Mouse (Mus musculus): ENCODE results near the gene Ankrd26.
"Not testable (repeated sequence)": the region's sequence is repeated elsewhere in the genome, so short reads cannot be mapped to it uniquely, and the experiment has no call there.

Ankrd26 gene

DNA sequence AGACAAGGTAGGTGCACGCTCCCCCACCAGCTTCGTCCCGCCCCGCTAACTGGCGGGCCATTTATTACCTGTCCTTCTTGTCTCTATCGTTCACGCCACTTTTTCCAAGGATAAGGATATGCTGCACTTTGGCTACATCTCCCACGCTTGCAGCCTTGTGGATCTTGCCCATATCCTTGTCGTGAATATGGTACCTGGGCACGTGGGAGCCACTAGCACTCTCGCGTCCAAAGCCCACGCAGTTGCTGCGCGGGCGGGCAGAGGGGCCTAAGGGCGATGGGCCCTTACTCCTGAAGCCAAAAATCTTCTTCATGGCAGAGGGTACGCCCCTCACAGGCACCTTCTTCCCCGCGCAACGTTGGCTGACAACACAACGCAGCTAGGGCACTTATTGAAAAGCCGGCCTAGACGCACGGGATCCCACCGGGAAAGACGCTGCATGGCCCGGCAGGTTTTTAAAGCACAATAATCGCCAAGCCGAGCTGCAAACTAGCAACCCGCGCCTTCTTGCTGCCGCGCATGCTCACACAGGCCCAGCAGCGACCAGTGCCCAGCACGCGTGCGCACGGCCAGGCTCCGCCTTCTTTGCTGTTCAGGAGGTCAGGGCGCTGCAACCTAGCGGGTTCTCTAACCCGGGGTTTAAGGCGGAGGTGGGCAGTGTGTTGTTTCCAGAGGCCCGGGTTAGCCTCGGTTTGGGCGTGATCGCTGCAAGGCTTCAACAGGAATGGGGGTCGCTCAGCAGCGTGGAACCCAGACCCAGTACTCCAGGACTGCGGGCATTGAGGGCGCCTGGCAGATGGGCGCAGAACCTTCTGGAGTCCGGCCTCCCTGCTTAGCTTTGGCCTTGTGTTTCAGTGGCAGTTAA lies at the start of gene Ankrd26:
TSS of gene Ankrd26 (minus strand) at position 482 of the 865 bp plus-strand sequence.
- peak; percentile 92 for DNase-seq (ENCODE audit: low spot score)

DNA sequence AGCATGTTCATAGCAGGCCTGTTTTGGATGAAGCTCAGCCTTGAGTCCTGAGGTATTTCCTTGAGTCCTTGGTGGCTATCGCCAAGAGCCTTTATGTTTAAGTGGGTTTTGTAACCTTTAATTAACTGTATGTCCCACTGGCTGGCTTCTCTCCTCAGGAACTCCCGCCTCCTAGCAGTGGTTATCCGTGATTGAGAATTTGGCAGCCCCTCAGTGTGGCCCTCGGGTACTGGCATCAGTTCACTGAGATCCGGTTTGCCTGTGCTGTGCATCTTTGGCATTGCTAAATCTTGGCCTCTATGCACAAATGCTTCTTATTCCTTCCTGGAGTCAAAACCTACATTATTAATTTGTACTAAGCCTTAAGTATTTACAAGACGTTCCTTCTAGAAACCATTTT lies 46.9 kb upstream of the Ankrd26 start:
- DNase-seq (ENCODE audit: low spot score) = no peak

DNA sequence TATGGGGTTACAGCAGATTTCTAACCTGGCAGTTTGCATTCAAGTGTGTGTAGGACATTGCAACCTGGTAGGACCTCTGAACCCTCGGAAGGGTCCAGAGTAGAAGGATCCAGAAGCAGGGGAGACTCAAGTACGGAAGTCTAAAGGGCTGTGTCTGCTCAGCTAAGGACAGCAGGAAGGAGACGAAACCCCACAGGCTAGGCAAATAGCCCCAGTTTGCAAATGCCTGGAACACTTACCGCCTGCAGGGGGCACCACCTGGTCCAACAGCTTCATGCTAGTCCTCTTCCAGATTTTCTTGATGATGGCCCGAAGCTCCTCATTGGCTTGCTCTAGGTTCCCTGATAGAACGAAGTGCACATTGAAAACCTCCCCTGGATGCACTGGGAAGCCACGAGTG lies 43.9 kb upstream of the Ankrd26 start:
- no peak for DNase-seq (ENCODE audit: low spot score)

DNA sequence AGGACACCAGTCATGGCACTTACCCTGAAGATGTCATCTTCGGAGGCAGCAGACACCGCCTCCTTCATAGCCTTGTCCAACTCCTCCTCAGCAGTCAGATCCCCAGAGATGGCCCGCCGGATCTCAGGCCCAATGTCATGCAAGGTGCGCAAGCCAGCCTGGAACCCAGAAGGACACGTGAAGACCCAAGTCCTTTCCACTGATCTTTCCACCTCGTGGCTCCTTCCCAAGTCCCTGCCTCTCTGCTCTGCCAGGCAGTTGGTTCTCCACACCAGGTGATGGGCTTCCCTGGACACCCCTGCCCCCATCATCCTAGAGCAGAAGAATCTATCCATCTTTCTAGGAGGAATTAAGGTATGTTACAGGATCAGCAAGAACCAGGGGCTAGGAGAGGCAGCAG lies 41.8 kb upstream of the Ankrd26 start:
- DNase-seq (ENCODE audit: low spot score) = no peak

DNA sequence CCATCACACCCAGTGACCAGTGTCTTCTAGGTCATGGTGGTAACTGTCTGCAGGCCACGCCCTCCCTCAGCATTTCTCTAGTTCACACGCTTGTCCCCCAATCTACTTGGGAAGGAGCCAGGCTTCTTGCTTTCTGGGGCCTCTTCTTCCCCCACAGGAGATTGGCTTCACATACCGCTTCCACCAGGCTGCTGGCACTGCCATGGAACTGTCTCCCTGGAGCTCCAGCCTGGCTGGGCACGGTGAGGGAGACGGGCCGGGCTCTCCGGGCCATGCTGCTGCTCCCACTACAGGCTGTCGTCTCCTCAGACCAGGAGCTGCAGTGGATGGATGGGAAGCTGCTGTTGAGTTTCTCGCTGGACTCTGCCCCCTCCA lies 33.6 kb upstream of the Ankrd26 start:
- DNase-seq (ENCODE audit: low spot score) = no peak

DNA sequence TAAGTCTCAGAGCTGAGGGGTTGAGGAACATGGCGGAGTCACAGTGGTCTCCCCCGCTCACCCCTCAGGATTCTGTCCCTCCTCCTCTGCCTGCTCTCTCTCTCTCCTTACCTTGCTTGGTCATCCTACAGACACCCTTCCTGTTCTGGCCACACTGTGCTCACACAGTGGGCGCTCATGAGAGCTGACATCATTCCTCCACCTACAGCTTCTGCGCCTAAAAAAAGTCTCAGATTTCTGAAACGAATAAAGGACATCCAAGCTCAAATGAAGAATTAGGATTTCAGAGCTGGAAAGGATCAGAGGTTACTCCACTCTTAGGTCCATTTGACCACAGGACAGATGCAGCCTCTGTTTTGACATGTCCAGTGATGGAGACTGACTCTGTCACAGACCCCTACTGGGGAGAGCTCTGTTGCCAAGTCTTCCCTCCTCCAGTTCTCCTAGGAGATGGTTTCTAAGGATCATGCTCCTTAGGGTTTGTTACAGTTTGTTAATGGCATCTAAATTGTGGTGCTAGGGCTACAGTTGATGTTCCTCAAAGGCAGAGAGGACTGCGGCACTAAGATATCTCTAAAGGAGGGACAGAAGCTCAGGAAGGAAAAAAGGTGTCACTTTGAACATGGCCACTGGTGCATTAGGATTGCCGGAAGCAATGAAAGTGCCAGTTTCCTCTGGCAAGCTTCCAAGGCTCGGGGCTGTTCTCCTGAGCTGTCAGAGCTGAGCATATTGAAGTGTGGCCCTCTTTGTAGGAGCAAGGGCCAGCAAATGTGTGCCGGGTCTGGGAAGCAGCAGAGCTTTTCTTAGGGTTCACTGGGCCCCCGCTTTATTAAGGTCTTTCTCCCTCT lies 33.0 kb upstream of the Ankrd26 start:
- no peak for DNase-seq (ENCODE audit: low spot score)

DNA sequence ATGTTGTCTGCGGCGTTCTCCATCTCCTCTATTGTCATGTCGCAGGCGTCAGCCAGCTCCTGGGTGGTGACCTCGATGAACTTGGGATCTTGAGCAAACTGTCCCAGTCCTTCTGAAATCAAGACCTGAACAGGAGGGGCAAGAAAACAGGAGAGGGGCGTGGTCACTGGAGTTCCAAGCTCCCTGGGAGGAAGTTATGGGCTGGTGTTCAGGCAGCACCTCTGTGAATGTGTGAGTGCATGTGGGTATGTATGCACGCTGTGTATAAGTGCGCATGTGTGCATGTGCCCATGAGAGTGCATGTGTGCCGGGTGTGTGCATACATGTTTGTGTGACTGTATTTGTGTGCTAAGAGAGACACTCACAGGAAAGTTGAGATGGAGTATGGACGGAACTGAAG lies 32.0 kb upstream of the Ankrd26 start:
- DNase-seq (ENCODE audit: low spot score) = no peak

DNA sequence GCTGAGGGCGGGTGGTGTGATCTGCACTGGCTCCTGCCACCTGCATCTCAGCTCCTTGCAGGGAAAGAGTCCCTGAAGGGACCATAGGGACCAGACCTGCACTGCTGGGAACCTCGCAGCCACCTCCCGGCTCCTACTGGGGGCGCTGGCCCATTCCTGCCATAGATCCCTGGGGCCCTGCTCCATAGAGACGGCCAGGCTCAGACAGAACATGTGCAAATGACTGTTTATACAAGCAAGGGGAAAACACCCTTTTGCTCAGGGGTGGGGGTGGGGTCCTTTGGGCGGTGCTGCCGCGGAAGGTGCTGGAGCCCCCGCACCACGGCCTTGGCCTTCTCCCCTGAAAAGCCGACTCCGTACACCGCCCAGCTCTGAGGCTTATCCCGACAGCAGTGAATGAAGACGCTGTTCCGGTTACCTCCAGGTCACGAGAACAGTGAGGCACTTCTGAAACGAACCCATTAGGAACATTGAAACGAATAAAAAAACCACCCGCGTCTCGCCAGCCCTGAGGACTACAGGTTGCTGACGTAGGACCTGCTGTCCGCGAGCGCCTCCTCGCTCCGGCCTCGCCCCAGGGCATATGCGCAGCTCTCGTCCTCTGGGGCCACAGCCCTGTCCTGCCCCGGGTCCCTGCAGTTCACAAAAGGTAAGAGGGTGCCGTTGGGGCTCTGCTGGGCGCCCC lies 31.5 kb upstream of the Ankrd26 start:
- peak; percentile 40 for DNase-seq (ENCODE audit: low spot score)

DNA sequence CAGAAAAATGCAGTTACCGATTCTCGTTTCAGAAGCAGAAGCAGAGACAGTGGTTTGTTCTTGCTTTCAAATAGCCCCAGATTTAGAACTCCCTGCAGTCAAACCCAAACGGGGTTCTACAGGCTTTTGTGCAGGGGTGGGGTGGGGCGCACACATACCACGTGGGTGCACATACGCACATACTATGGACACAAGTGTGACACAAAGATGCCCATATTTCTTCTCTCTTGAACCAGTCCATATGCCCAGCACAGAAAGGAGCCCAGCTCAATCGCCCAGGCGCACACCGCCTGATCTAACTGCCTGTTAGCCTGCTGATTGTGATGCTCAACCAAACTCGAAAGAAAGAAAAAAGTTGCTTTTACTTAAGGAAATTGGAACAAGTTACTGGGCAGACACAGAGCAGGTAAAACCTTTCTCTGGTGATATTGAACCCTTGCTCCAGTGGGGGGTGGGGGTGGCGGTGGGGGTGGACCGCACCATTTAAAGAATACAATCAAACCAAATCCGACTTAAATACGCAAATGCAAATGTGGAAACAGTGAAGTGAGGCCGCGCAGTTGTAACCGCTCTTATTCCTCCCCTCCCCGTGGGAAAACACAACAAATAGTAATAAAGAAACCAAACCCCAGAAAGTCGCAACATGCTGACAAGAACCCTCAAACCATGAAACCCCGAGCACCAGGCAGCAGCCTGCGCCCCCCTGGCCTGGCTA lies 30.8 kb upstream of the Ankrd26 start:
- no peak for DNase-seq (ENCODE audit: low spot score)

DNA sequence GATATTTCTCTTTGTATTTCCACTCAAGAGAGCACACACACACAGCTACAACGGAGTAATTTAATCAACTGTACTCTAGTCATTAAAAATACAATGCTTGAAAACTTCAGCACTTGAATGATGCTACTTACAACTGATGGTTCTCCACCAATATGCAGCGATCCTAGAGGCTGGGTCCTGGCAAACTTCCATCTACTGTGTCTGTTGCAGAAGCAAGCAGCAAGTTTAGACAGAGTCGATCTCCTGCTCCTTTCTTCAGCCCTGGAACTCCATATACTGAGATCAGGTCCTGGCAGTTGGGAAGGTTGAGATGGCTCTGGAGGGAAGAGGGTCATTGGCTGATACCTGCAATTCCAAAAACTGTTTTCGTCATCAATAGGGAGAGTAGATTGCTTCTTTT lies 16.7 kb upstream of the Ankrd26 start:
- not testable (repeated sequence) for DNase-seq (ENCODE audit: low spot score)

DNA sequence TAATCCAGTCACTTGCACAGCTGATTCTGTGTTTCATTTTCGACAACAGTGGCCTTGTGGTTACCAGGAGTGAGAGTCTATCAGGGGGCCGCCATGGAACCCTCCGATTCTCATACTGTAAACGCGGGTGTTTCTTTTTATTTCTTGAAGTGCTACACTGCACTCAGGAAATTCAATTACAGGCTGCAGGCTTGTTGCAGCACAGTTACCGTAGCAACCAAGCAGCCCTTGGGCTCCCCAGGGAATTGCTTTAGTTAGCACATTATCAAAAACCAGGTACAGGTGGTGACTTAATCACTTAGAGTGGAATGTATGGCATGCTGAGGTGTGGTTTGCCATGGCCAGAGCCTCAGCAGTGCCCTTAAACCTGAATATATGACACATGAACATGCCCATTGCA lies 12.3 kb upstream of the Ankrd26 start:
- no peak for DNase-seq (ENCODE audit: low spot score)

DNA sequence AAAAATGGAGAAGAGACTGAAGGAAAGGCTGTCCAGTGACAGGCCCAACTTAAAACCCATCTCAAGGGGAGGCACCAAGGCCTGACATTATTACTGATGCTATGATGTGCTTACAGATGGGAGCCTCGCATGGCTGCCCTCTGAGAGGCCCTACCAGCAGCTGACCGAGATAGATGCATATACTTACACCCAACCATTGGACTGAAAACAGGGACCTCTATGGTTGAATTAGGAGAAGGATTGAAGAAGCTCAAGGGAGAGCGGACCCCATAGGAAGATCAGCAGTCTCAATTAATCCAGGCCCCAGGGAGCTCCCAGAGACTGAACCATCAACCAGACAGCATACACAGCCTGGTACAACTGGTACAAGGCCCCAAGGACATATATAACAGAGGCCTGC lies 5.8 kb upstream of the Ankrd26 start:
- no peak for DNase-seq (ENCODE audit: low spot score)

DNA sequence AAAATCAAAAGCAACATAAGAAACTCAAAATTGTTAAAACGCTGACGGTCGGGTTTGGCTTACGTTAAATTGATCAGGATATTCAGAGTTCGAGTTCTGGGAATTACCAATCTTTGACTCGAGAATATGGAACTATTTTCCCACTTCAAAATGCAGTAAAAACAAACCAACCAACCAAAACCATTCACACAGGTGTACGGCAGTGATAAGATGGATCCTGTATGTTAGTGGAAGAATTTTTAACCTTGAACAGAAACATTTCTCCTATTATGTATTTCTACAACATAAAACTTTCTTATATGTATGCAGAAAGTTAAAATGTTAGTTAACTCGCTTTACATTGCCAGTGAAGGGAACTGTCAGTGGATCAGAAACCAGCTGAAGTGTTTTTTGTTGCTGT lies 801 bp downstream of the Ankrd26 start:
- DNase-seq (ENCODE audit: low spot score) = no peak

DNA sequence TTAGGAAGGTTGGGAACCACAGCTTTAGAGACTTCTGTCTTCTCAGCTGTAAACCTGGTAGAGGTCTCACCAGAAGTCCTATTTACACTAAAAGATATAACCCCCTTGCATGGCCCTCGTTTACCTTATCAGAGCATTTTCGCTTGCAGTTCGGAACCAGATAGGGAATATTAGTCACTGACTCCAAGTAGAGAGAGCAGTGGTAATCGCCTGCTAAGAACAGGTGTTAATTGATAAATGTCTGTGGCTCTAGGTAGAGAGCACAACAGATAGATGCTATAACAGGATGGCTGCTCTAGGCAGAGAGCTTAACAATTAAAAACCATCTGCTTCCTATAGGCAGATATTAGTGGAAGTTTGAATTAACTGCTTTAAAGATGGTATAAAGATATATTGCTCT lies 23.4 kb downstream of the Ankrd26 start:
- no peak for DNase-seq (ENCODE audit: low spot score)

DNA sequence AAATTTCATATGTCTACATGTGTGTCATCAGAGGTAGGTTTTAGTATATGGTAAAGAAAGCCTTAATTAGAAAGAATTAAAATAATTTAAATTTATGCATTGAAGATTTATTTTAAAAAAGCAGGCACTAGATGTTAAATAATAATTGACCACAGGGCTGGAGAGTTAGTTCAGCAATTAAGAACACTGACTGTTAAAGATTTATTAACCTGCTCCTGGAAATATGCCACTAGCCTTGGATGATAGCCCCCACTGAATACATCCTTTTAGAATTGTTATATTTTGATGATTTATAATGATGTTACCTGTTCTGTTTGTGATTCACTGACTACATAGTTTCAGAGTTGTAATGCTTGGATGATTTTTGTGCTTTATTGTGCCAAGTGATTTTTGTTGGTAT lies 24.8 kb downstream of the Ankrd26 start:
- not testable (repeated sequence) for DNase-seq (ENCODE audit: low spot score)

DNA sequence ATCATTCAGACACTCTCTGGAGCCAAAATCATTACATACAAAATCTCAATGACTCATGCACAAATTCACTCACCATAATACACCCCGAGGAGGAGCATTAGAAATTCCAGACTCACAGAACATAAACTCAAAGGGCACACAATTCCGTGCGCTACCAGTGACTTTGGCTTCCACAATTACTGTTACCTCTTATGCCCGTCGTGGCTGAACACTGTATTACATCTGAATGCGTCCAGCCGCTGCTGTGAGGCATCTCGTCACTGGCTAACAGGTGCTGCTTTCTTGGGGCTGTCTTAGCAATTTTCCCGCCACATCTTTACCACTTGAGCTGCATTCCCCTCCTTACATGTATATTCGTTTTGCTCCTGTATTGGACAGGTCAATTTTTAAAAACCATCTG lies 26.7 kb downstream of the Ankrd26 start:
- no peak for DNase-seq (ENCODE audit: low spot score)

DNA sequence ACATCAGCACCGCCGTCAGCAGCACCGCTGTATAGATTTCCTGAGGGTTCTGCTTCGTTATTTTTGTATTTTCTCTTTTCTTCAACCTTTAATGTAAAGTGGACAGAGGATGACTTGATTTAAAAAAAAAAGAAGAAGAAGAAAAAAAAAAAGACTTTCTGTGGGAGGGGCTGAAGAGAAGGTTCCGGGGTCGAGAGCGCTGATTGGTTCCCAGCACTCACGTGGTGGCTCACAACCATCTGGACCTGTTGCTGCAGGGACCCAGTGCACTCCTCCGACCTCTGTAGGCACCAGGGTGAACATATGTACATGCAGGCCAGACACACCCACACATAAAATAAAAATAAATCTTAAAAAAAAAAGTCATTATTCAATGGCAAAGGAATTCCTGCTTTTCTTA lies 28.6 kb downstream of the Ankrd26 start:
- DNase-seq (ENCODE audit: low spot score) = peak; percentile 46

DNA sequence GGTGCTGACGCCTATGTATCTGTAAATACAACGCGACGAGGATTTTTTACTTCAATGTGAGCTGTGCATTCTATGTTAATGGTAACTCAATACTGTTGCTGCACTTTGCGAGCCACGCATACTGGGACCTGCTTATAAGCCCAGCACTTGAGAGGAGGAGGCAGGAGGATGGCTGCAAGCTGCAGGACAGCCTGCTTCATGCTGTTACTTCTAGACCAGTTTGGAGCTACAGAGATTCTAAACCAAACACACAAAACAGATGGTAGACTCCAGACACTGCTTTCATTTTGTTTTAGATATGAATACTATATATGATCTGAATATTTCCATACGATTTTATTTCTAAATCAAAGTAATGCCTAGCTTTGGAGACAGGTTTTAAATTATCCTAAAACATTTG lies 41.4 kb downstream of the Ankrd26 start:
- DNase-seq (ENCODE audit: low spot score) = no peak

DNA sequence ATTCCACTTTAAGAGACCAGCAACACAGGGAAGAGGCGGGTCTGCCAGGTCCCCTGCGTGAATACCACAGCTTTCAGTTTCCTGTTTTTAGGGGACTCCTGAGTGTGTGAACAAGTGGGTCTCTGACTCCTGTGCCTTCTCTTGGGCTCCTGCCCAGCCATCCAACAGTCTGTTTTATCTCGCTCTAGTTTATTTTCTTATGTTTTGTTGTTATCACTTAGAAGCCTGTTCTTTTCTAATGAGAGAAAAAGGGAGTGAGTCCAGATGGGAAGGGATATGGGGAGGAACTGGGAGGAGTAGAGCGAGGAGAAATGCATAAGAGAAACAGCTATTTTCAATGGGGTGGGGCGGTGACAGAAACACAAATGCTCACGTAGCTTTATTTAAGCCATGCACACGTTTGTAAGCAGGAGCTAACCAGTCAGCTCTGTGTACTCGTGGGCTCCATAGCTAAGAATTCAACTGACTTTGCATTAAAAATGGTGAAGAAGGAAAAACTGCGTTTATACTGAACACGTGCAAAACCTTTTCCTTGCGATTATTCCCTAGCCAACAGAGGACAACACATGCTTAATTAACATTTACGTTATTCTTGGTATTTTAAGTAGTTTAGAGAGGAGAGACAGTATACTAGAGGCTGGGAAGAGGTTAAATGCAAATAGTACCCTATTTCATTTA lies 48.6 kb downstream of the Ankrd26 start:
- no peak for DNase-seq (ENCODE audit: low spot score)

DNA sequence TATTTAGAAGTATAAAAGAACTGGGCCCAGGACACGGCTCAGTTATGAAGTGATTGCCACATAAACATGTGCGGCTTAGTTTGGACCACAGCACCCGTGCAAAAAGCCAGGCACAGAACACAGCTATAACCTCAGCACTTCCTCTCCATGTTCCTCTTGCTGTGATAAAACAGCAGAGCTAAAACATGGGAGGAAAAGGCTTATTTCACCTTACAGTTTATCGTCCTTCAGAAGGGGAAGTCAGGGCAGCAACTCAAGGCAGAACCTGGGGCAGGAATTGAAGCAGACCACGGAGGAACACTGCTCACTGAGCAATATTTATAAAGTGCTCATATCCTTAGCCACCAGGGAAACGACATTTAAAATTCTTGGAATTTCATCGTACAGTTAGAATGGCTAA lies 63.0 kb downstream of the Ankrd26 start:
- DNase-seq (ENCODE audit: low spot score) = no peak

DNA sequence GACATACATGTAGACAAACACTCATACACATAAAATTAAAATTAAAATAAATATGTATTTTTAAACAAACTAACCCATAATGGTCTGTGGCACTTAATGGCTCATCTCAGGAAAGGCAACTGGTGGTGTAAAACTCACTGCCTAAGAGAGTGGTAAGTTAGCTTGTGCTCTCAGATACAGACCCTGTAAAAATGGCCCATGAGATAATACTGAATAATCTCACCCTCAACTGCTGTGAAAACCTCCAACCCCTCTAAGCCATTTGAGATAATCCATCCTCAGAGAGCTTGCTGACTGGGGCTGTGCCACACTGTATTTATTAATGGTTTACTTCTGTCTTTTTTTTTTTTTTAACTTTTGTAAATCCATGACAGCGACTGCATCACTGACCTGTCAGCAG lies 79.9 kb downstream of the Ankrd26 start:
- DNase-seq (ENCODE audit: low spot score) = no peak
